Mouse (Mus musculus) urinary bladder, postnatal 25 days (tissue): ENCODE results near the gene Thg1l.

Source experiments
- DNase-seq: peaks from one replicate; pipeline ENCODE4 v3.0.0; 2022; ENCODE audit warnings: low spot score

Gene Thg1l

GRCm38 (mm10) chr11:45955127-45955627 lies at the start of gene Thg1l:
Gene Thg1l, minus strand, starts transcription at chr11:45955494.
- peak; percentile 83 for DNase-seq

- DNase-seq = no peak
Measured at GRCm38 (mm10) chr11:45992087-45992486, 36.8 kb upstream of the Thg1l start.

GRCm38 (mm10) chr11:45991604-45992003 lies 36.3 kb upstream of the Thg1l start:
- DNase-seq = no peak

- no peak for DNase-seq
Measured at GRCm38 (mm10) chr11:45980893-45981253, 25.6 kb upstream of the Thg1l start.

GRCm38 (mm10) chr11:45979946-45980892 lies 24.9 kb upstream of the Thg1l start, which contains the start of gene Sox30:
Gene Sox30, plus strand, starts transcription at chr11:45980310.
- DNase-seq = peak; percentile 51

DNA sequence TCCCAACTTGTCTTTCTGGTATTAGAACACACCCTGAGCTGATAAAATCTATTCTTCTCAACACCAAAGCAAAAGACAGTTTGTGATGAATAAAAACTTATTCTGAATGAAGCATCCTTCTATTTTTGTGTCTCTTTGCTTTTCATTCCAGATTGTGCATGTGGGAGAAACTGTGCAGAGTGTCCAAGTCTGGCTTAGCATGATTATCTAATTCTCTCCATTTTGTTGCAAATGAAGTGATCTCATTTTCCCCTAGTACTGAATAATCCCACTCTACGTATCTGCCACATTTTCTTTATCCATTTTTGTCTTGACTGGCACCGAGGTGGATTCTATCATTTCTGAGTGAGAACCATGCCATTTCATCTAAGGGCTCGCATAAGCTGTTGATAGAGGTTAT lies 20.8 kb upstream of the Thg1l start:
- no peak for DNase-seq

DNA sequence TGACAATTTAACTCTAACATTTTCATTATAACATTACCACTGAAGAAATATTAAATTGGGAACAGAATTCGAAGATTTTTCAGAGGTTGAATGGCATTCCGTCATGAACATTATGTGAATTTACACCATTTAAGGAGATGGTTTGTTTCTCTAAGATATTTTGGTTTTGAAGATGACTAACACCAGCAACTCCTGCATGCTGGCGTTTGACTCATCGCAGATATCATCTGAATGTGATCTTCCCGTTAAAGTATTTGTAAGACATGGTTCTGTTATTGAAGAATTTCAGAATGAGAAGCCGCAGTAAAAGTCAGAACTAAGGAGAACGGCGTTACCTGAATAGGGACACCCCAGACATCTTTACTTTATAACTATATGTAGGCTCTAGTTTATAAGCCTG lies 19.2 kb upstream of the Thg1l start:
- no peak for DNase-seq

- DNase-seq = no peak
Measured at GRCm38 (mm10) chr11:45973635-45974034, 18.3 kb upstream of the Thg1l start.

GRCm38 (mm10) chr11:45968466-45968865 lies 13.2 kb upstream of the Thg1l start:
- DNase-seq = no peak

DNA sequence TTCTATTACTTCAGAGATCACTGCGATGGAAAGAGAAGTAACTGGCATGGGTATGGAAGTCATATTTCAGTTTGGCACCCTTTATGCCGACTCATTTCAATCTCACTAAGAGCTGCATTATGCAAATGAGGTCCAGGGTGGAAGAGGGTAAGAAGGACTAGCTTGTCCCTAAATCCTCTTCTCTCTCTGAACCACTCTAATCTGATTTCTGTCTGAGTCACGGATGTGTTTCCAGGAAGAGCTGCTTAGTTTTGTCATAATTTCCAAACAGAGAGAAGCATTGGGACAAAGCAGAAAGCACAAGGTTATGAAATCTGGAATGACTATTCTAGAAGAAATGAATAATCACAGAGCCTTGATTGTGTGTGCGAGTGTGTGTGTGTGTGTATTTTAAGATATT lies 11.6 kb upstream of the Thg1l start:
- no peak for DNase-seq

DNA sequence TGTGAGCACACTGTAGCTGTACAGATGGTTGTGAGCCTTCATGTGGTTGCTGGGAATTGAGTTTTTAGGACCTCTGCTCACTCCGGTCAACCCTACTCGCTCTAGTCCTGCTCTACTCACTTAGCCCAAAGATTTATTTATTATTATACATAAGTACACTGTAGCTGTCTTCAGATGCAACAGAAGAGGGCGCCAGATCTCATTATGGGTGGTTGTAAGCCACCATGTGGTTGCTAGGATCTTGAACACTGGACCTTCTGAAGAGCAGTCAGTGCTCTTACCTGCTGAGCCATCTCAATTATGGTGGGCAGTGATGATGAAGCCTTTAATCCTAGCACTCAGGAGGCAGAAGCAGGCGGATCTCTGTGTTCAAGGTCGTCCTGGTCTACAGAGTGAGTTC lies 4.7 kb upstream of the Thg1l start:
- DNase-seq = no peak

DNA sequence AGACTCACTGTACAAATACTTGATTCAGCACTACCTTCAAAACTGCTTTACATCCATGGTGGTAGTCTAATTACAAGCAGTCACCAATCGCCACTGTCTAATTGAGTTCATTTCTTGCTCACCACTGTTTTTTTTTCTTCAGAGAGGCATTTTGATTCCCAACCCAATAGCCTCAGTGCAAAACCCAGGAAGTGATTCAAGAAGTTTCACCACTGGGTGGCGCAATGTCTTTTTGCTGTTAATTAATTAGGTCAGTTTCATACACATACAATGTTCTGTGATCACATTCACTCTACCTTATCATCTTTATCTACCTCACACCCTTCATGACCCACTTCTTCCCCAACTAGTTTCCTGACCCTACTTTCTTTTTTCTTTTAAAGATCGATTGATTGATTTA lies 4.3 kb upstream of the Thg1l start:
- peak; percentile 34 for DNase-seq

GRCm38 (mm10) chr11:45947491-45947890 lies 7.8 kb downstream of the Thg1l start:
- no peak for DNase-seq

DNA sequence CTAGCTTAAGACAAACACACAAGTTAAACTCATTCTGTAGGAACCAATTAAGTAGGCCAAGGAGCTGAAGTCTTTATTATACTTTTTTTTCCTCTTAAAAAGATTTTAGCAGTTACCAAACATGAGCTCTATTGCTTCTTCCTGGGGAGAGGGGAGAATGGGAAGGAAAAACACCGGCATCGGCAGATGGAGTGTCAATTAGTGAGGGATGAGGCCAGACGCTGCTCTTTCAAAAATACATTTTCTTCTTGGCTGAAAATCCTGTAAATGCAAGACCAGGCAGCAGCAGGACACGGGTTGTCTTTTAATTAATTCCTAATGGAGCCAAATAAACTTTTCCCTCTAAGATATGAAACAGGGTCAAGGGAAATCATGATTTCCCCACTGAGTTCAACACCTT lies 8.5 kb downstream of the Thg1l start:
- DNase-seq = no peak

- DNase-seq = peak; percentile 100
Measured at GRCm38 (mm10) chr11:45944643-45945156, 10.6 kb downstream of the Thg1l start, which contains the start of gene Lsm11. Gene Lsm11, minus strand, starts transcription at chr11:45944935.

GRCm38 (mm10) chr11:45943891-45944642 lies 11.2 kb downstream of the Thg1l start:
- DNase-seq = no peak

- no peak for DNase-seq
Measured at GRCm38 (mm10) chr11:45943108-45943705, 12.1 kb downstream of the Thg1l start.

DNA sequence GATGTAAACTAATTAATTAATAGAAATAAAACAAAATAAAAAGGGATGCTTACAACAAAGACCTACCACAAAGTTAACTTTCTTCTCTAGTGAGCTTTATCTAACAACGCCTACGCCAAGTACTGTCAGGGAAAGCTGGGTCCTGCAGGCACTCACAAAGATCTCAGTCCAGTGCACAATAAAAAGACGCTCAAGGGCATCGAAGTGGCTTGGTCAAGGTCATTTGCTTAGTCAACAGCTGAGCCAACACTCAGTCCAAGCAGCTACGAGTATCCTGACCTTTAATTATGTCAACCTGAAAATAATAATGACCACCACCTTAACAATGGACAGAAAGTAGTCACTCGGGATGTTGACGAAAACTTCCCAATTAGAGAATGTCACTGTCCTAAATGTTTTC lies 13.0 kb downstream of the Thg1l start:
- DNase-seq = no peak

DNA sequence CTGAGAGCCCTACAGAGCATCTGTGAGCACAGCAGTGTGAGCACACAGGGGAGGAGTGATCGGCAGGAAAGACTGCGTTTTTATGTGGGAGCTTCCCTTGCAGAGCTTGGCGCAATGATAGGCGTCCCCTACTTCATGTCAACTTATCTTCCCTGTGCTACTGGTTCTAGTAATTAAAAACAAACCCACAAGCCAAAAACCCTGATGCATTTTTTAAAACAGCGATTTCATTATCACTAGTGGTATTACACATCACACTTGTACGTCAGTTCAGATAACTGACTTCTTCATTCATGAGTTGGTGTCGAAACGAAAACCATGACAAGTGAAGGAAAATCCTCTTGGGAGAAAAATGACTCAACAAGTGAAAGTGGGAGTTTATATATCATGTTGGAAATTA lies 16.4 kb downstream of the Thg1l start:
- DNase-seq = no peak

DNA sequence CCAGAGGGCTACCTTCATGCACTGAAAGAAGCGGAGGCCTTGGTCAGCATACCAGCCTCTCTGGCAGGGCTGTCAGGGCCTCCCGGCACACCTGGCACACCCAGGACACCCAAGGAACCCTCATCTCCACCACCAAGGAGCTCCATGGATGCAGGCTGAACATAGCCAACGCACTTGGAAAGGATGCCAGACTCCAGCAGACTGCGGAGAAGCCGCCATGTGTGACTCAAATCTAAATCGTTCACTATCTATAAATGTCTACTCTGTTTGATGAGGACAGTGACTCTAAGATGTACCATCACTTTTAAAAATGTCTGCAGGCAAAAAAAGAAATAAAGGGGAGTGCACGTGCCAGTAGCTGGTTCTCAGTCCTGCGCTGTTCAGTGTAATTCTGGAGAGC lies 17.8 kb downstream of the Thg1l start:
- DNase-seq = no peak

GRCm38 (mm10) chr11:45932771-45933170 lies 22.5 kb downstream of the Thg1l start:
- no peak for DNase-seq

DNA sequence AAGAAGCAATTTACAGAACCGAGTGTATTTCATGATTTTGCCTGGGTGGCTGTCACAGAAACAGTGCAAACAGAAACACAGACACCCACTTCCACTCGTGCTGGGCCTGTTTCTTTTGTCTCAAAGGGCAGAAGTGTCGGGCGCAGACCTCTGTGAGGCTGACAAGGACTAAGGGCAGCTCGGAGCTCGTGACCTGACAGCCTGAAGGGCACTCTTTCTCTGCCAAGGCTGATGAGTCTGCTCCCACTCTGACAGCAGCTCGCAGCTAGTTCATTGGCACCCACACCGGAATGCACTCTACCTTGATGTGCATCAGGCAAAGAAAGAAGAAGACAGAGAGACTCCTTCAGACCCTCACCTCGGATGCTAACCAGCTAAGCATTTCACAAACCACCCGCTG lies 25.8 kb downstream of the Thg1l start:
- no peak for DNase-seq
